Mouse (Mus musculus) megakaryocyte progenitor cell, adult 5-6 weeks (primary cell): ENCODE data around the gene Ankzf1. TPM values are rescaled to one million over a fixed set of nuclear protein-coding genes. Genes with fewer than 3 reads are reported as not detected.

ENCODE experiments used
- total RNA-seq, 2 experiments: library from RNA; stranded (forward) in 1 of 2; stranded (reverse) in 1 of 2; fragments of 157-497, 149-512 nt in 1 of 2; fragments of 200-1000 nt in 1 of 2; gene quantifications; 2 replicates each; pipeline versions ENCODE4 v1.2.3 to v1.2.4; 2015 to 2017

The Ankzf1 gene
- total RNA-seq, 2 experiments from 2014 or later: 7.7 to 21.7 TPM

Other genes starting within 250 kb of the Ankzf1 start
- 0.07 TPM in 1 of 2 replicates, not detected in the other for gene Ihh, start 240.5 kb upstream of the Ankzf1 start, total RNA-seq (2015)
- not detected in 2 replicates for gene Ihh, start 240.5 kb upstream of the Ankzf1 start, total RNA-seq (2017)
- 9.3 and 11.1 TPM in 2 replicates for gene Nhej1, start 67.0 kb upstream of the Ankzf1 start, total RNA-seq (2015)
- gene Nhej1, start 67.0 kb upstream of the Ankzf1 start, total RNA-seq (2017): 10.4 and 12.6 TPM in 2 replicates
- gene Slc23a3, start 58.3 kb upstream of the Ankzf1 start, total RNA-seq (2015): 0.15 and 0.44 TPM in 2 replicates
- not detected in 2 replicates for gene Slc23a3, start 58.3 kb upstream of the Ankzf1 start, total RNA-seq (2017)
- 16.8 and 17.2 TPM in 2 replicates for gene Cnppd1, start 49.4 kb upstream of the Ankzf1 start, total RNA-seq (2015)
- gene Cnppd1, start 49.4 kb upstream of the Ankzf1 start, total RNA-seq (2017): 40.3 and 52.9 TPM in 2 replicates
- gene Retreg2, start 49.4 kb upstream of the Ankzf1 start, total RNA-seq (2015): 40.8 and 47.4 TPM in 2 replicates
- gene Retreg2, start 49.4 kb upstream of the Ankzf1 start, total RNA-seq (2017): 42.3 and 50.2 TPM in 2 replicates
- gene Zfand2b, start 23.5 kb upstream of the Ankzf1 start, total RNA-seq (2015): 20.2 and 21.5 TPM in 2 replicates
- 24.4 and 24.7 TPM in 2 replicates for gene Zfand2b, start 23.5 kb upstream of the Ankzf1 start, total RNA-seq (2017)
- gene Abcb6, start 11.8 kb upstream of the Ankzf1 start, total RNA-seq (2015): 10.0 and 12.8 TPM in 2 replicates
- gene Abcb6, start 11.8 kb upstream of the Ankzf1 start, total RNA-seq (2017): 10.3 and 14.8 TPM in 2 replicates
- 14.5 and 18.2 TPM in 2 replicates for gene Atg9a, start within 50 bp of the Ankzf1 start, total RNA-seq (2015)
- 7.2 and 9.5 TPM in 2 replicates for gene Atg9a, start within 50 bp of the Ankzf1 start, total RNA-seq (2017)
- gene Glb1l, start 18.7 kb downstream of the Ankzf1 start, total RNA-seq (2015): 24.2 and 31.9 TPM in 2 replicates
- 12.3 and 13.7 TPM in 2 replicates for gene Glb1l, start 18.7 kb downstream of the Ankzf1 start, total RNA-seq (2017)
- gene Stk16, start 18.7 kb downstream of the Ankzf1 start, total RNA-seq (2015): 208 and 214 TPM in 2 replicates
- gene Stk16, start 18.7 kb downstream of the Ankzf1 start, total RNA-seq (2017): 135 and 187 TPM in 2 replicates
- gene Tuba4a, start 27.7 kb downstream of the Ankzf1 start, total RNA-seq (2015): 777 and 847 TPM in 2 replicates
- gene Tuba4a, start 27.7 kb downstream of the Ankzf1 start, total RNA-seq (2017): 369 and 385 TPM in 2 replicates
- 0.56 and 1.2 TPM in 2 replicates for gene A630095N17Rik, start 40.0 kb downstream of the Ankzf1 start, total RNA-seq (2015)
- gene A630095N17Rik, start 40.0 kb downstream of the Ankzf1 start, total RNA-seq (2017): 1.2 TPM in 1 of 2 replicates, not detected in the other
- 1.3 and 1.8 TPM in 2 replicates for gene Dnajb2, start 44.3 kb downstream of the Ankzf1 start, total RNA-seq (2015)
- 1.9 and 6.4 TPM in 2 replicates for gene Dnajb2, start 44.3 kb downstream of the Ankzf1 start, total RNA-seq (2017)
- gene Ptprn, start 72.4 kb downstream of the Ankzf1 start, total RNA-seq (2015): 0.12 and 0.15 TPM in 2 replicates
- gene Ptprn, start 72.4 kb downstream of the Ankzf1 start, total RNA-seq (2017): 0.10 TPM in 1 of 2 replicates, not detected in the other
- gene Resp18, start 86.3 kb downstream of the Ankzf1 start, total RNA-seq (2015): not detected in 2 replicates
- gene Resp18, start 86.3 kb downstream of the Ankzf1 start, total RNA-seq (2017): not detected in 2 replicates
- 31.3 and 39.7 TPM in 2 replicates for gene Dnpep, start 125.8 kb downstream of the Ankzf1 start, total RNA-seq (2015)
- 36.4 and 41.7 TPM in 2 replicates for gene Dnpep, start 125.8 kb downstream of the Ankzf1 start, total RNA-seq (2017)
- gene Des, start 168.2 kb downstream of the Ankzf1 start, total RNA-seq (2015): not detected in 2 replicates
- not detected in 2 replicates for gene Des, start 168.2 kb downstream of the Ankzf1 start, total RNA-seq (2017)
- not detected in 2 replicates for gene Speg, start 183.1 kb downstream of the Ankzf1 start, total RNA-seq (2015)
- gene Speg, start 183.1 kb downstream of the Ankzf1 start, total RNA-seq (2017): not detected in 2 replicates
- 65.8 and 74.1 TPM in 2 replicates for gene Gmppa, start 243.8 kb downstream of the Ankzf1 start, total RNA-seq (2015)
- gene Gmppa, start 243.8 kb downstream of the Ankzf1 start, total RNA-seq (2017): 87.0 and 98.6 TPM in 2 replicates